Mouse (Mus musculus): Measurements from ENCODE around the gene Vgll2.

DNA sequence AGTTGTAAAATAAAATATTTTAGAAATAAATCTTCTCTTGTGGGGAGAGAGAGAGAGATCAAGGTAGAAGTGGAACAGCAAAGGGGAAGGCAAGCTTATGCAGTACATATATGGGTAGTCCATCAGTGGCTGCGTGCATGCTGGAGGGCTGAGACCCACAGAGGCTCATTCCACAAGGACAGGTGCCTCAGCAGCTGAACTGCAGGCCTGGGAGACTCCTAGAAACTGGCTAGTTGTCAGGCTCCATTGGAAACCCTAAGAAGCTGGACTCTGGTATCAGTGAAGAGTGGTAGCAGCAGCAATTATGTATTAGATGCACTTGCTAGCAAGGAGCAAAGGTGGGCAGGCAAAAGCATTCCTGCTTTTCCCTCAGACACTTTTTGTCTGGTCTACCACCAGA, 17.1 kb downstream of the Vgll2 start:
- no peak for TF ChIP-seq CTCF (IDR thresholded peaks at IDR 0.05; ENCODE audit: extremely low read depth, insufficient read depth, insufficient read length, insufficient replicate concordance)
- no peak for TF ChIP-seq POLR2A (IDR thresholded peaks at IDR 0.05; ENCODE audit: low read depth, low read length)

All from spleen, adult 2 months (tissue).